Mouse (Mus musculus) kidney, embryonic 14.5 days (tissue): ENCODE data around the gene Poldip3. TPM values are rescaled to one million over a fixed set of nuclear protein-coding genes. Genes with fewer than 3 reads are reported as not detected.

ENCODE experiments used
- ATAC-seq: fragments of 200-750 bp; cut with Nextera tagmentation; 2 replicates; pipeline ENCODE4 v1.8.0; 2017; ENCODE audit warnings: moderate number of reproducible peaks, mild to moderate bottlenecking, moderate TSS enrichment, moderate library complexity; ENCODE audit not compliant: low FRiP score, low TSS enrichment
- H3K27ac ChIP-seq: fragments of 300-500 bp; sonication (generic); 2 replicates; pipeline ENCODE4 v1.5.1; 2014; ENCODE audit warnings: low read depth, mild to moderate bottlenecking, low read length, moderate library complexity, mixed read lengths
- H3K27me3 ChIP-seq: fragments of 300-500 bp; sonication (generic); 2 replicates; pipeline ENCODE4 v1.6.1; 2014; ENCODE audit warnings: mild to moderate bottlenecking, low read length; ENCODE audit not compliant: control insufficient read depth, insufficient read depth
- H3K36me3 ChIP-seq: fragments of 300-500 bp; sonication (generic); 2 replicates; pipeline ENCODE4 v1.6.1; 2014; ENCODE audit warnings: low read length, mixed read lengths; ENCODE audit not compliant: control insufficient read depth, insufficient read depth
- H3K4me1 ChIP-seq: fragments of 300-500 bp; sonication (generic); 2 replicates; pipeline ENCODE4 v1.6.1; 2014; ENCODE audit warnings: low read length, mixed read lengths; ENCODE audit not compliant: control insufficient read depth, insufficient read depth
- H3K4me2 ChIP-seq: fragments of 300-500 bp; sonication (generic); replicated peaks from 2 replicates; pipeline ENCODE4 v1.6.1; 2014; ENCODE audit warnings: low read depth, mild to moderate bottlenecking, low read length
- H3K4me3 ChIP-seq: fragments of 300-500 bp; sonication (generic); 2 replicates; pipeline ENCODE4 v1.5.1; 2014; ENCODE audit warnings: mild to moderate bottlenecking, low read length
- H3K9ac ChIP-seq: fragments of 300-500 bp; sonication (generic); 2 replicates; pipeline ENCODE4 v1.6.1; 2014; ENCODE audit warnings: low read depth, mild to moderate bottlenecking, low read length, moderate library complexity
- H3K9me3 ChIP-seq: fragments of 300-500 bp; sonication (generic); 2 replicates; pipeline ENCODE4 v1.6.1; 2016; ENCODE audit warnings: low read length; ENCODE audit not compliant: control insufficient read depth
- whole genome bisulfite sequencing: fragments of 180-500 bp; shearing (Covaris S2); extraction: QIAGEN DNeasy Blood & Tissue Kit; methylation state at CpG from one replicate; pipeline ENCODE4 v1.1.7; 2014; 5-methylcytosine and 5-hydroxymethylcytosine counted together
- polyA plus RNA-seq: library from polyadenylated mRNA; unstranded; fragments of >200 nt; fragmentation: Nextera tagmentation; extraction: Ambion mirVana; gene quantifications from 2 replicates; pipeline ENCODE4 v1.2.1, GENCODE M21; 2014

Poldip3 gene
- polyA plus RNA-seq, 1 experiment from 2014 or later = 173 TPM

DNA sequence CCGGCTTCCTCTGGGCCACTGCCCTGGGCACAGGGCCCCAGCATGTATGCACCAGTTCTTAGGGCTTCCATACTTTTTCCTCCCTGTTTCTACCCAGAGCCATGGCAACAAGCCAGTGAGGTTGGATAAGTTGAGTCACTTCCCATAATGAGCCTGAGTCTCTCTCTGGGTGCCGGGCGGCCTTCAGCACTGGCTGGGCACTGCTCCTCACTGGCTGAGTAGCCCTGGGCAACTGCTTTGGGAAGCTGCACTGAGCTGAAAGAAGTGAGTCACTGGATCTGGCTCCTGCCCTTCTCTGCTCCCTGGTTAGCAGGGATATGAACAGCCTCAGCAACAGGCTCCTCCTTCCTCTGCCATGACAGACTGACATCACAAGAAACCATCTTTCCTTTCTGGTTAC, 17.5 kb upstream of the Poldip3 start:
- Histone ChIP-seq H3K36me3 (peaks cover 17% of the 10 kb centered on the region), H3K4me3 (no peak overlapping the region), H3K27me3 (no peaks in the 10 kb centered on the region), H3K9me3 (no peaks in the 10 kb centered on the region), H3K9ac (no peak overlapping the region), H3K4me2 (no peak overlapping the region), H3K4me1 (peaks cover 36% of the 10 kb centered on the region), H3K27ac (peak overlapping the region; percentile 65; the same call in 1 of the 2 replicates)
- 74% methylated on average over 3 of the region's 3 CpGs for WGBS
- no peak for ATAC-seq

DNA sequence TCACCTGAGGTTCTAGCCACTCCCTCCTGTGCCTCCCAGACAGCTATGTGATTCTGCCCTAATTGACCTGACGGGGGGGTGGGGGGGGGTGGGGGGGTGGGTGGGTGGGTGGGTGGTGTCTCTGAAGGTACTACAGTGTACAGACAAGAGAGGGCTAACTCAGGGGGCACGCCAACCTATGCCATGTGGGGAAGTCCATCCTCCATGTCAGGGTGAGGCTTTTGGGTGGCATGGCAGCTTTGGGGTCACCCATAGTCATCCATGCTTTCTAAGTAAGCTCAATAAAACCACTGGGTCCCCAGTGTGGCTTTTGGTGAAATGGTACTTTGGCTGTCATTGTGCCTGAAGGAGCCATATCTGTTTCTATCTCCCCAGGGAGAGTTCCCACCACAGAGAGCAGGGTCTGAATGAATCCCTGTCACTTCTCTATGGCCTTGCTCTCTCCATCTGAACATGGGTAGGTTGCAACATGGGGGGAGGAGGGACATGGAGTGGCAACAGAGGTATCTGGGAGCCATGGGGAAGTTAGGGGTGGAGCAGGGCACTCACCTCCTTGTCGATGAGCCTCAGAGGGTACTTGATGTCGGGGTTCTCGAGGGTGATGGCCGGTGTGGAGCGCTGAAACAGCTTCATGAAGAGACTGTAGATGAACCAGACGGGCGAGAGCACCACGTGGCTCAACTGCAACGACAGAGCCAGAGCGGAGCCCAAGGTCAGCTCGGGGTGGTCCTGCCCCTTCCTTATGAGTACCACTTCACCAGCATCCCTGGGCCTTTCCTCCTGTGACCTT, 16.5 kb upstream of the Poldip3 start:
- no peak overlapping the region for H3K9ac ChIP-seq
- no peak overlapping the region for H3K27ac ChIP-seq
- H3K4me3 ChIP-seq = no peak overlapping the region

GRCm38 (mm10) chr15:83164971-83165471, 15.8 kb upstream of the Poldip3 start:
- no peak overlapping the region for H3K9ac ChIP-seq
- WGBS = 61% methylated on average over 5 of the region's 5 CpGs
- peak overlapping the region; percentile 24; the same call in 1 of the 2 replicates for H3K27ac ChIP-seq
- no peak overlapping the region for H3K4me3 ChIP-seq
- H3K27me3 ChIP-seq = no peaks in the 10 kb centered on the region
- H3K4me2 ChIP-seq = no peak overlapping the region
- peaks cover 27% of the 10 kb centered on the region for H3K36me3 ChIP-seq
- H3K9me3 ChIP-seq = no peaks in the 10 kb centered on the region
- no peak for ATAC-seq
- peaks cover 25% of the 10 kb centered on the region for H3K4me1 ChIP-seq

More for the DNA sequence above, 16.5 kb upstream of the Poldip3 start:
- peaks cover 21% of the 10 kb centered on the region for H3K36me3 ChIP-seq
- H3K4me2 ChIP-seq = no peak overlapping the region
- peaks cover 30% of the 10 kb centered on the region for H3K4me1 ChIP-seq
- no peaks in the 10 kb centered on the region for H3K27me3 ChIP-seq
- ATAC-seq = no peak
- no peaks in the 10 kb centered on the region for H3K9me3 ChIP-seq
- 93% methylated on average over 13 of the region's 13 CpGs for WGBS

- no peak overlapping the region for H3K4me3 ChIP-seq
- H3K4me1 ChIP-seq = peaks cover 18% of the 10 kb centered on the region
- no peaks in the 10 kb centered on the region for H3K9me3 ChIP-seq
- ATAC-seq = no peak
- 87% methylated on average over 11 of the region's 11 CpGs for WGBS
- peaks cover 40% of the 10 kb centered on the region for H3K36me3 ChIP-seq
- H3K9ac ChIP-seq = no peak overlapping the region
- no peak overlapping the region for H3K4me2 ChIP-seq
- no peaks in the 10 kb centered on the region for H3K27me3 ChIP-seq
- H3K27ac ChIP-seq = no peak overlapping the region
Measured at GRCm38 (mm10) chr15:83162818-83163485, 13.8 kb upstream of the Poldip3 start.

DNA sequence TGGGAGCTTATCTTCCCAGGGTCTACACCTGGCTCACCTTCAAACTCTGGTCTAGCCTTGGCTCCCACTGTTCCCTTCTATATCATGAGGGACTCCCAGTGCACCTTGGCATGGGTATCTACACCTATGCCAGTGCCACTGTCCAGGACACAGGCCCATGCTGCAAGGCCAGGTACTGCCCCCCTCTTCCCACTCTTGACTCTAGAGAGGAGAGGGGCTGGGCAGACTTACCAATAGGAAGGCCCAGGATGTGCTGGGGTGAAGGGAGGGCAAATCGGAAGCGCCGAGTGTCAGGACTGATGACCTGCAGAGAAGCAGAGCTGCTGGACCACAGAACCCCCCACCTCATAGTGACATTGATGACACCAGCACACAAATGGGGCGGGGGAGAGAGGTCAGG, 12.8 kb upstream of the Poldip3 start:
- peaks cover 11% of the 10 kb centered on the region for H3K4me1 ChIP-seq
- ATAC-seq = no peak
- H3K27ac ChIP-seq = no peak overlapping the region
- H3K4me2 ChIP-seq = no peak overlapping the region
- peaks cover 42% of the 10 kb centered on the region for H3K36me3 ChIP-seq
- H3K27me3 ChIP-seq = no peaks in the 10 kb centered on the region
- no peak overlapping the region for H3K9ac ChIP-seq
- H3K9me3 ChIP-seq = no peaks in the 10 kb centered on the region
- WGBS = 92% methylated on average over 4 of the region's 4 CpGs
- H3K4me3 ChIP-seq = no peak overlapping the region

GRCm38 (mm10) chr15:83161062-83161748, 12.0 kb upstream of the Poldip3 start:
- H3K4me3 ChIP-seq = no peak overlapping the region
- H3K27me3 ChIP-seq = no peaks in the 10 kb centered on the region
- H3K4me1 ChIP-seq = peaks cover 3% of the 10 kb centered on the region; the same call in 1 of the 2 replicates
- WGBS = 63% methylated on average over 10 of the region's 10 CpGs
- H3K9ac ChIP-seq = no peak overlapping the region
- H3K27ac ChIP-seq = no peak overlapping the region
- no peaks in the 10 kb centered on the region for H3K9me3 ChIP-seq
- H3K36me3 ChIP-seq = peaks cover 45% of the 10 kb centered on the region
- no peak overlapping the region for H3K4me2 ChIP-seq
- ATAC-seq = no peak

- Histone ChIP-seq H3K27ac (no peak overlapping the region), H3K36me3 (peaks cover 45% of the 10 kb centered on the region), H3K27me3 (no peaks in the 10 kb centered on the region), H3K9me3 (no peaks in the 10 kb centered on the region), H3K4me2 (no peak overlapping the region), H3K4me3 (no peak overlapping the region), H3K4me1 (peaks cover 3% of the 10 kb centered on the region; the same call in 1 of the 2 replicates), H3K9ac (no peak overlapping the region)
- WGBS = 92% methylated on average over 4 of the region's 4 CpGs
- ATAC-seq = no peak
Measured at GRCm38 (mm10) chr15:83160561-83160960, 11.4 kb upstream of the Poldip3 start.

GRCm38 (mm10) chr15:83159823-83160222, 10.6 kb upstream of the Poldip3 start:
- H3K9me3 ChIP-seq = no peaks in the 10 kb centered on the region
- WGBS = 95% methylated on average over 9 of the region's 9 CpGs
- ATAC-seq = no peak
- H3K36me3 ChIP-seq = peaks cover 47% of the 10 kb centered on the region
- peaks cover under 1% of the 10 kb centered on the region; the same call in 1 of the 2 replicates for H3K4me1 ChIP-seq
- no peak overlapping the region for H3K27ac ChIP-seq
- H3K4me2 ChIP-seq = no peak overlapping the region
- H3K27me3 ChIP-seq = no peaks in the 10 kb centered on the region
- H3K4me3 ChIP-seq = no peak overlapping the region
- no peak overlapping the region for H3K9ac ChIP-seq
